Mouse (Mus musculus): ENCODE measurements at regions not wholly inside any gene's neighbourhood (a gene's known extent, or its start where the extent isn't known, plus 50 kb on each side); places are given as distances from the start of the nearest gene placed in this dataset.

DNA sequence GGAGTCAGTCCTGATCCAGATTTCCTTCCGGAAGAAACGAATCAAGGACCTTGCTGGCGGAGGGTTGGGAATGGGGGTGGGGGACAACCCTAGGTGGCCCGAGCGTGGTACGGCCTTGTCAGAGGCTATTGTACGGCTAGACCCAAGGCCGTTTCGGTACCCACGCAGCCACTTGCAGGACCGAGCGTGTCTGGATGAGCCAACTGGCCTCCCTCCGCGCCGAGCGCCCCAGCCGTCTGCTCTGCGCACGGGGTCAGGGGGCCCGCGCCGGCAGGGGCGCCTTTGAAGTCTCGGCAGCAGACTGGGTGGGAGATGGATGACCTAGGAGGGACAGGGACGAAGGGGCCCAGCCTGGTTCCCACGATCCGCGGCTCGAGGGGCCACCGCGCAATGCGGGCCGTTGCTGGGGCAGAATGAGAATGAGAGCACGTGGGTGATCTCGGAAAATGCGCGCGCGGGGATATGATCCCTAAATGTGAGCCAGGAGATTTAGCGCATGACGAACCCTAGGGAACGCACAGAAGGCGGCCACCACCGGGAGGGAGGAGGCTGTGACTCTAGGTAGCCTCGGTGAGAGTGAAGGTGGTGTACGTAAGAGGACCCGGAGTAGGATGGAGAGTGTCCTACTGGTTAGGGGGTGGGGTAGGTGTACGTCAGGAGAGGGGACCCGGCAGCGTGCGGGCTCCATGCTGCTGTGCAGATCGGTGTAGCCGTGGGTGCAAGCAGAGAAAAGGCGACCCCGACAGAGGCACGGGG, 76.2 kb upstream of the Hmga2 start:
- peak; percentile 3 to 9 for DNase-seq

DNA sequence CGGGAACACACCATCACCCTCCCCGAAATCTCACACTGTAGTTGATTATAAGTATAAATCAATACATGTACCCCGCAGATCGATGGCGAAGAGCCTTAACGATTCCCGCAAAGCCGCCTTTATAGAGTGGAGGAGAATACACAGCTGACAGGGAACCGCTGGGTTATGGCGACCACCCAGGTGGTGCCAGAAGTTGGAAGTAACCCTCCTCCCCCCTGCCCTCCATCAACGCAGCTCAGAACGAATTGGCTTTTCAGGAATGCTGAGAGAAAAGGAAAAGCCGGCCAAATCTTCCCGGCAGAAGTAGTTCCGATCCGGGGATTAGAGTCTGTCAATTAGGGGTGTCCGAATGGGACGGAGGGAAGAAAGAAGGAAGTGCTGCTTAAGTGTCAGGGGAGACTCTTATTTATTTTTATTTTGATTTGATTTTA, 75.6 kb upstream of the Hmga2 start:
- no peak for DNase-seq

DNA sequence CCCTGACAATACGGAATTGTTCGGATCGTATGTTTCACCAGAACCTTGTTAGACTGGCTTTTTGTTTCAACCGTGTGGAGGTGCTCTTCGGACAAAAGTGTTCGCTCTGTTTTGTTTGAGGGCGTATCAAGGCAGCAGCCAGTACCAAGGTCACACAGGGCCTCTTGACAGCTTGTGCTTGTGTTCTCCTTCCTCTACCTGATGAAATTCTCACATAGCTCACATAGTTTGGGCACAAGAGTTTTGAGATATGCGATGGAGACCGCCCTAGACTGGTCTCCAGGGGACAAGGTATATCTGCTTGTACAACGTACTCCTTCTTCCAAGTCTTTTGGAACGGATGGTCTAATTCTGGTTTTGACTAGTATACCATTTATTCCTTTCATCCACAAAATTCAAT, 70.9 kb upstream of the Hmga2 start:
- no peak for DNase-seq

DNA sequence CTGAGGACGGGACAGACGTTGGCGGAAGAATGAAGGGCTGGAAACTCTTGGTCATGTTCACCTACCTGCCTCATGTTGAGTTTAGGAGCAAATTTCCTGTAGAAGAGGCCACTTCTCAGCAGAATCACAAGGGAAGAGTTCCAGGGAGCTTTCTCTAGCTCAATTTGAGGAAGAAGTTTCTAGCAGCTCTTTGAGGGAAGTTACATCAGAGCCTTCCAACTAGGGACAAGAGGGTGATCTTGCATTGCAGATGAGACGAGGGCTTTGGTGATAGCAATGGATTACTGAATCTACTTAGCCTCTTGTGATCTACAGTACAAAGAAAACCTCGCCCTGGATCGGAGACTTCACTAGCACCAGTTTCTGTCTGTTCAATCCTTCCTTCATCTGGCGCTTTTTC, 65.3 kb upstream of the Hmga2 start:
- no peak for DNase-seq

DNA sequence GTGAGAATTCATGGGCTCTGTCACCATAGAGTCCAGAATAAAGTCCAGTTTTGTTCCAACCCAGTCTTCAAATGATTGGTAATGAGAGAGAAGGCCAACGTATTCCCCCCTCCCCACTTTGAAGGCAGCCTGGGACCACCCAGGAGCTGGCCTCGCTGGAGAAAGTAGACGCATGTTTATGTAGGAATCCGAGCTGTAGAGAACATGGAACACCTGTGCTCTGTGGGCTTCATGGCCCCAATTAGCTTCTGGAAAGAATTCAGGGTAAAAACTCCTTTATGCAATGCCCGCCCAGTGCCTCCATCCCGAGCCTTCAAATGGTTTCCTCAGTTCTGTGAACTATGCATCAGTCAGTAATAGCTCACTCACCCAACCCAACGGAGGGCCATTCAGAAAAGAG, 62.3 kb upstream of the Hmga2 start:
- DNase-seq: no peak

DNA sequence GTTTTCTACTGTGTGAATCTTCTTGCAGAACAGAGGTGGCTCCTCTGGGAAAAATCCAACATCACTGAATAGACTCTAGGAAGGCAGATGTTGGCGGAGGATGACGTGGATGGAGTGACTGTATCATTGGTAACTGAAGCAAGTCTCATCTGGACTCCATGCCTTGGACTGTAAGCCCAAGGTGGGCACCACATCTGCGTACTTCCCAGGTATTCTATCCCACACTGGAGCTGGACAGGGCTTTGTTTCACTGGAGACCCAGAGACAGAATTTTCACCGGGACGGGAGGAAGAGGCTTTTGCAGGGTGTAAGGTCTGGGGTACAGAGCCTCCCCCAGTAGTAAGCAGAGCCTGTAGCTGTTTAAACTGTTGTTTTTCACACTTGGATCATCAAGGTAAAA, 52.1 kb upstream of the Hmga2 start:
- DNase-seq: no peak

DNA sequence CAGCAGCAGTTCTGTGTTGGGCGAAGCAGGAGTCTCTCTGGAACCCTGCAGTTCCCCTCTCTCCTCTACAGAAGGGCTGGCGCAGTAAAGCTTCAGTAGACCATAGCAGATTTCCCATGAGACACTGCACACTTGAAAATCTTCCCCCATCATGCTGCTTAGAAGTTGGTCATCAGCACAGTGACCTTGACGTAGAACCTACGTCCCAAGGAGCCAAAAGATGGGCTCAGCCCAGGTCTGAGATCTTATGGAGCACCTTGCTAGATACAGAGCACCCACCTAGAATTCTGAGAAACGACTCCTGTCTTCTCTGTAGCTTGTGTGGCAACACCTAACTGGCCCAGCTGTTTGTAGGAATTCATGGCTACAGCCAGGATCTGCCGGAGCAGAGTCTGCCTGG, 51.7 kb upstream of the Hmga2 start:
- no peak for DNase-seq

DNA sequence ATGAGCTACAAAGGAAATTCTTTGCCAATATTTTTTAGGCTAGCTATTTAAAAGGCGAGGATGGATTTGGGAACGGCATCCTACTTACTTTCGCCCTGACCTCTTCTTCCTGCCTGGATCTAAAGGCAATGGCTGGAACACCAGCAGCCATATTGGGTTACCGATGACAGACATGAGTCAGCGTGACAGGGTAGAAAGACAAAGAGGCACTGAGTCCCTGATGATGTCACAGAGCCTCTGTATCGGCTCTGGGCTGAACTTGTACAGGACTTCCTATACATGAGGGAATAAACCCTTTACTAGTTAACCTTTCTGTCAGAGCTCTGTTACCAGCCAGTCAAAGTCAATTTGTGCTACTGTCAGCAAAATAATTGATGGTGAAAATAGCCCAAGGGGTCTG, 50.7 kb upstream of the Hmga2 start:
- DNase-seq: no peak
